Comparison of ENCODE assay signal across 24 mouse cellular contexts in the genomic region with DNA sequence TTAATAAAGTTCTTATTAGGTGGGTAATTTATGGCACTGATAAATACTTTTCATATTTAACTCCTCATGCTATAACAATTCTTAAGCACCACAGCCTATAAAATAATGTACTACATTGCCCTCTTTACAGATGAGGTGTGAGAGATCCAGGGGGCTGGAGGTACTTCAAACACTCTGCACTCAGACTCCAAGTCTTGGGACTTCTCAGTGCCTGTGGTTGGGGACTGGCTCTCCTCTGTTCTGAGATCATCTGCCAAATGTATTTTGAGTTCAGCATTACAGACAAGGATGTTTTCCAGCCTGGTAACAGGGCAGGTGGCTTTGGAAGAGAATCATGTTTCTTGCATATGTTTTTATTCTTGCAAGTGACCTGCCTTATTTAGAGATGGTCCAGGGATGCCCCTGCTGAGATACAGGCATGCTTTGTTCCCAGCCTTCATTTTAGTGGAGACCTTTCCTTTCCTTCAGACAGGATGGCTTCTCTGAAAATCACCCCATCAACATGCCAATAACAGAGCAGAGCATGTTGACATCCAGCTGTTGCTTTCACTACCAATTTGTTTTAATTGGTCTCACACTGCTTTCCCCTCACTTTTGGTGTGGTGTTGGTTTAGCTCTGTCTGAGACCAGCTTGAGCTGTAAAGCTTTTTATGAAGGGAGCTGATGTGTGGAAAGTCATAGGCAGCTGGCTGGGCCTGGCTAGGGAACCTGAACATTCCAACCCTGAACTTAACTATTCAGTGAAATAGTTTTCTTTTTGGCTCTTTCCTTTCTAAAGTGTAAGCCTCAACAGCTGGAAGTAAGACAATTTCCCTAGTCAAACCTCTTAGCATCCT.
DNase-seq lines count a peak whose midpoint lies in the region; ATAC-seq and TF ChIP-seq lines count a peak whose summit lies in the region.
"Had no signal": no experiment of that assay in that cellular context is flagged by ENCODE, and none has a peak within 500 bp of the region (broad histone marks: within the 10 kb centered on the region; RNA-seq: fewer than 3 reads in every experiment).

No protein-coding gene starts in this region.

- 0 out of 2 replicates have a peak, but pooled peaks have one; percentile 33 for ATAC-seq in forebrain, embryonic 11.5 days (replicated peaks; ENCODE audit: low FRiP score)
- ATAC-seq in forebrain, embryonic 13.5 days = no peak
- peak; percentile 90 for ATAC-seq in limb, embryonic 12.5 days (ENCODE audit: insufficient number of reproducible peaks, insufficient read depth, low FRiP score, low TSS enrichment, low read depth)
- 0 out of 2 replicates have a peak, but pooled peaks have one; percentile 35 for ATAC-seq in neural tube, embryonic 15.5 days (ENCODE audit: low FRiP score)
- ATAC-seq: activated CD4-positive, CD25-positive, alpha-beta regulatory T cell, adult 4 months; forebrain, embryonic 15.5 days; Patski had no signal

- H3K4me3 ChIP-seq in forebrain, embryonic 11.5 days (ENCODE audit: low read depth, low read length) = no peak overlapping the region
- no peak overlapping the region for H3K4me3 ChIP-seq in forebrain, embryonic 13.5 days
- H3K4me3 ChIP-seq in limb, embryonic 12.5 days (replicated peaks) = no peak overlapping the region
- no peak overlapping the region for H3K4me3 ChIP-seq in neural tube, embryonic 15.5 days (replicated peaks)
- H3K4me3 ChIP-seq: embryonic facial prominence, embryonic 10.5 days; forebrain, embryonic 15.5 days; heart, embryonic 10.5 days; hindbrain, embryonic 12.5 days had no signal

- H3K27ac ChIP-seq in forebrain, embryonic 11.5 days (ENCODE audit: low read depth, low read length) = no peak overlapping the region
- no peak overlapping the region for H3K27ac ChIP-seq in forebrain, embryonic 13.5 days
- 0 out of 2 replicates have a peak overlapping the region, but pooled peaks have one; percentile 17 for H3K27ac ChIP-seq in limb, embryonic 12.5 days
- no peak overlapping the region for H3K27ac ChIP-seq in neural tube, embryonic 15.5 days (replicated peaks)
- H3K27ac ChIP-seq: embryonic facial prominence, embryonic 10.5 days; forebrain, embryonic 15.5 days; heart, embryonic 10.5 days; hindbrain, embryonic 12.5 days had no signal

- H3K4me1 ChIP-seq in forebrain, embryonic 11.5 days (replicated peaks; ENCODE audit: control insufficient read depth, insufficient read depth, low read length) = no peaks in the 10 kb centered on the region
- H3K4me1 ChIP-seq in forebrain, embryonic 13.5 days = no peaks in the 10 kb centered on the region
- peaks cover 5% of the 10 kb centered on the region; the same call in 1 of the 2 replicates for H3K4me1 ChIP-seq in limb, embryonic 12.5 days (replicated peaks)
- H3K4me1 ChIP-seq in neural tube, embryonic 15.5 days = no peaks in the 10 kb centered on the region
- H3K4me1 ChIP-seq: embryonic facial prominence, embryonic 10.5 days; forebrain, embryonic 15.5 days; heart, embryonic 10.5 days; hindbrain, embryonic 12.5 days had no signal

- no peak for TF ChIP-seq CTCF in brain, embryonic 14.5 days (IDR thresholded peaks at IDR 0.05; ENCODE audit: borderline replicate concordance, extremely low read depth, insufficient read depth, insufficient read length)

- DNase-seq in forebrain, embryonic 11.5 days (ENCODE audit: low spot score) = no peak
- peak; percentile 26 for DNase-seq in brain, embryonic 14.5 days (ENCODE audit: low read depth)
- DNase-seq in adrenal gland, adult 8-10 months = no peak
- no peak for DNase-seq in kidney, postnatal 36 days
- DNase-seq in adrenal gland, adult (ENCODE audit: inconsistent age in 2 of 2, low spot score in 1 of 2) = no peak
- DNase-seq: adrenal gland, adult 2 months; adrenal gland, postnatal 36 days; cerebellum, adult 11 months; cerebellum, adult 9-10 months; cerebellum, postnatal 25 days; gastrocnemius, postnatal 10 days; heart, adult 18-20 months; heart, postnatal 10 days; heart, postnatal 4 days had no signal

- no peaks in the 10 kb centered on the region for H3K36me3 ChIP-seq in forebrain, embryonic 11.5 days (ENCODE audit: control insufficient read depth, insufficient read depth, low read length)
- no peaks in the 10 kb centered on the region for H3K36me3 ChIP-seq in forebrain, embryonic 13.5 days (ENCODE audit: poor library complexity, severe bottlenecking)
- no peaks in the 10 kb centered on the region for H3K36me3 ChIP-seq in limb, embryonic 12.5 days
- H3K36me3 ChIP-seq in neural tube, embryonic 15.5 days = no peaks in the 10 kb centered on the region
- H3K36me3 ChIP-seq: embryonic facial prominence, embryonic 10.5 days; forebrain, embryonic 15.5 days; heart, embryonic 10.5 days; hindbrain, embryonic 12.5 days had no signal

- H3K9me3 ChIP-seq in forebrain, embryonic 11.5 days (ENCODE audit: control insufficient read depth, low read length) = no peaks in the 10 kb centered on the region
- no peaks in the 10 kb centered on the region for H3K9me3 ChIP-seq in forebrain, embryonic 13.5 days (replicated peaks)
- H3K9me3 ChIP-seq in limb, embryonic 12.5 days = no peaks in the 10 kb centered on the region
- H3K9me3 ChIP-seq in neural tube, embryonic 15.5 days (replicated peaks) = no peaks in the 10 kb centered on the region
- H3K9me3 ChIP-seq: embryonic facial prominence, embryonic 10.5 days; forebrain, embryonic 15.5 days; heart, embryonic 10.5 days; hindbrain, embryonic 12.5 days had no signal

- H3K9ac ChIP-seq in forebrain, embryonic 11.5 days (ENCODE audit: low read length) = no peak overlapping the region
- H3K9ac ChIP-seq in forebrain, embryonic 13.5 days = no peak overlapping the region
- H3K9ac ChIP-seq in limb, embryonic 12.5 days (replicated peaks) = no peak overlapping the region
- no peak overlapping the region for H3K9ac ChIP-seq in neural tube, embryonic 15.5 days (replicated peaks)
- H3K9ac ChIP-seq: forebrain, embryonic 15.5 days; hindbrain, embryonic 12.5 days had no signal

- TF ChIP-seq POLR2A in brain, embryonic 14.5 days (IDR thresholded peaks at IDR 0.05; ENCODE audit: borderline replicate concordance, extremely low read depth, insufficient read depth, insufficient read length, poor library complexity, severe bottlenecking) = no peak

- no peak overlapping the region for H3K4me2 ChIP-seq in forebrain, embryonic 11.5 days (ENCODE audit: low read depth, low read length, severe bottlenecking)
- H3K4me2 ChIP-seq in forebrain, embryonic 13.5 days = no peak overlapping the region
- H3K4me2 ChIP-seq in limb, embryonic 12.5 days = no peak overlapping the region
- no peak overlapping the region for H3K4me2 ChIP-seq in neural tube, embryonic 15.5 days
- H3K4me2 ChIP-seq: forebrain, embryonic 15.5 days; hindbrain, embryonic 12.5 days had no signal

- no peaks in the 10 kb centered on the region for H3K27me3 ChIP-seq in forebrain, embryonic 11.5 days (ENCODE audit: control insufficient read depth, insufficient read depth, low read length)
- H3K27me3 ChIP-seq in forebrain, embryonic 13.5 days = no peaks in the 10 kb centered on the region
- no peaks in the 10 kb centered on the region; the same call in 1 of the 2 replicates for H3K27me3 ChIP-seq in limb, embryonic 12.5 days
- H3K27me3 ChIP-seq in neural tube, embryonic 15.5 days (replicated peaks) = no peaks in the 10 kb centered on the region
- H3K27me3 ChIP-seq: CH12.LX; forebrain, embryonic 15.5 days; hindbrain, embryonic 12.5 days; Patski had no signal
